Mouse (Mus musculus): ENCODE results near the gene Gm49776.

- TF ChIP-seq CTCF (IDR thresholded peaks at IDR 0.05; ENCODE audit: borderline replicate concordance, insufficient read depth, low read depth, low read length): no peak
- TF ChIP-seq POLR2A (IDR thresholded peaks at IDR 0.05; ENCODE audit: borderline replicate concordance, insufficient read depth, low read length): no peak
Measured at GRCm38 (mm10) chr16:18258221-18258620, at the start of gene Gm49776.

Data from cerebellum, adult 2 months (tissue).